Mouse (Mus musculus): ENCODE results near the gene Prpsap1.
A peak's percentile ranks its signal among the peaks of the same experiment; 100 is the strongest.

Prpsap1 gene

DNA sequence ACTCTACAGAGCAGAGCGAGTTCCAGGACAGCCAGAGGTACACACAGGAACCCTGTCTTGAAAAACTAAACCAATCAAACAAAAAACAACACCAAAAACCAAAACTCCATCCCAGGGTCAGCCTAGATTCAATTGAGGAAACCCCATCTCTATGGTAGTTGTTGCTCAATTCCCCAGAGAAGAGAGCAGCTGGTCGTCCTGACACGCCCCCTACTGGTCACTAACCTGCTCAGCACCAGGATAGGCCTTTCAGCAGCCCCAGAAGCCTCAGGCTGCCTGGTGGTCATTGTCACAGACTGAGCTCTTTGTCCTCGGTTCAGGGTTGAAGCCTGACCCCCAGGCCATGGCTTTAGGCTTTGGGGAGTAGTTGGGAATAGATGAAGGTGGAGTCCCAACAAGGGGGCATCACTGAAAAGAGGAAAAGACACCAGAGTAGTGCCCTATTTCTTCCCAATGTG, at the start of gene Prpsap1:
TSS of gene Prpsap1 (minus strand) at position 408 of the 458 bp plus-strand sequence.
- peak; percentile 33 to 49 for DNase-seq

DNA sequence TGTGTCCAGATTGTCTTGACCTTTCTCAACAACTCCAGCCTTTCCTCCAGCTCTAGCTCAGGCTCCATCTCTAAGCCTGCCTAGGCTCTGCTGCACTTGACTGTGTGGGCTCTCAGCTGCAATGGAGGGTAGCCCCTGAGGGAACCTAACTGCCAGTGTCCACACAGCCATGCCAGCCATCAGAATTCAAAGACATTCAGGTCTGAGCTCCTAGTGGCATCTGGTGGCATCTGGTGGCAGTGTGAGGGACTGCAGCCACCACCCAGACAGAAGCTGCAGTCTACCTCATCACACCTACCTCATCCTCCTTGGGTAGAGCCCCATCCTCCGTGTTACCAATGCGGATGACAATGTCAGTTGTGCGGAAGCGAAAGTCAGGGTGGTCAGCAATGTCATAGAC, 49.1 kb upstream of the Prpsap1 start:
- peak in 1 of 2 experiments; percentile 24 for DNase-seq

DNA sequence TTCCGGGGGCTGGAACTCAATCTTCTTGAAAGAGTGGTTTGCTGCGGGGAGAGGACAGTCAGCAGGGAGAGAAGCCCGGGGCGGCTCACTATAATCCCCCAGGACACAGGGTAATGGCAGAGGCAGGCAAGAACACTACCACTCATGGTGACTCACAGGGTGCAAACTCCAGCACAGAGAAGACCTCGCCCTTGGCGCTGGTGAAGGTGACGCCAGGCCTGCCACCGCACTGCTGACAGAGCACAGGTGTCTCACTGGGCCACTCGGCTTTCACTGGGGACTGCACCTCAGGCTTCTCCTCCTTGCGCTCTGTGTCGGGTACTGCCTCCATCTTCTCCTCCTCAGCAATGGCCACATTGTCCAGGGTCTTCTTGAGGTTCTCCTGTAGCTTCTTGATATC, 47.2 kb upstream of the Prpsap1 start:
- no peak for DNase-seq

DNA sequence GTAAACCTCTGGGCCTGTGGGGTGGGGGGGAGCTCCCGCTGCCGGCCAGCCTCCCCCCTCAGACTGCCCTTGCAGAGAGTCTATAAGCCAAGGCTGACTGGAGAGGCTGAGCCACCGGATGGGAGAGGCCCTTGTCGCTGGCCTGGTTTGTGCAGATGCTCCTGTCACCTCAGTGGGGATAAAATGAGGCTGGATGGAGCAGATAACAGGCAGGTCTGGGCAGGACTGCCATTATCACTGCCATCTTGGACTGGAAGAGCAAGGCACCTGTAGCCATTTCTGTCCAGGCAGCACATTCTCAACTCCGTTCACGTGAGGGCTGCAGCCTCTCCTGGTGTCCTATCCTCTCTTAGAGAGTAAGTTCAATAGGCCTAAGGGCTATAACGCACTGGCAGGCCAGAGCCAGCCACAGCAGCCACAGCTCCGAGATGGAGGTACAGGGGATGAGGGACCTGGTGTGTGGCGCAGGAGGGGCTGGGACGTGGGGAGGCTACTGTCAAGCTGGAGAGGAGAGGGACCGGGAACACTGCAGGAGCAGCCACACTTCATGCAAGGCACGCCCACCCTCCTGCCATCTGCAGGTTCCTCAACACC, 44.2 kb upstream of the Prpsap1 start:
- DNase-seq, result no peak

DNA sequence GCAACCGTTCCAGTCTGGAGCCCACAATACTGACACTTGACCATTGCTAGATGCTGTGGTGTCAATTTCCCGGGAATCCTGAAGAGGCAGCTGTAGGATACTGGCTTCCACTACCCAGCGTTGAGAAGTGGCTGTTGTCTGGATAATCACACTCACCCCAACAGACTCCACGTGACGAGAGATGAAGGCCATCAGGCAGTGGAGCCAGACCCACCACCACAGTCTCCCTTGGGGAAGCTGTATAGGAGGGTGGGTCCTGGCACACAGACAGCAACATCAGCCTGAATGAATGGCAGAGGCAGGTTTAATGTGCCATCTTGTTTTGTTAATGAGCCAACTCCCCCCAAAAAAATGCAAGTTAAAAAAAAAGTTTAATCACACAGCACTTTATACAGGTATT, 43.4 kb upstream of the Prpsap1 start:
- DNase-seq, result no peak

DNA sequence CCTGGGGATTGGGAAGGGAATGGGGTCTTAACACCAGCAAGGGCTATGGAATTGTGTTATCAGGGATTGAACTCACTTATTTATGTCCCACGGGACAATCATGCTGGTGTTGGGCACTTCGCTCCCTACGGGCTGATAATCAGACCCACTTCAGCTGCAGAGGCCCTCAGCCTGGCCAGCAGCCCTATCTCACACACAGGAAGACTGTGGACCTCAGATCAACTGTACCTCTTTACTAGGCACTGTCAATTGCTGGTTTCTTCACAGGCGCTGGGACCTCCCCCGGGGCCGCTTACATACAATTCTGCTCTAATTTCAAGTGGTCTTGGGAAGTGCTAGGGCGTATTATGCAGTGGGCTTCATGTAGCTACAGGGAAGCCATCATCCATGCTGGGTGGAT, 42.7 kb upstream of the Prpsap1 start:
- no peak for DNase-seq

DNA sequence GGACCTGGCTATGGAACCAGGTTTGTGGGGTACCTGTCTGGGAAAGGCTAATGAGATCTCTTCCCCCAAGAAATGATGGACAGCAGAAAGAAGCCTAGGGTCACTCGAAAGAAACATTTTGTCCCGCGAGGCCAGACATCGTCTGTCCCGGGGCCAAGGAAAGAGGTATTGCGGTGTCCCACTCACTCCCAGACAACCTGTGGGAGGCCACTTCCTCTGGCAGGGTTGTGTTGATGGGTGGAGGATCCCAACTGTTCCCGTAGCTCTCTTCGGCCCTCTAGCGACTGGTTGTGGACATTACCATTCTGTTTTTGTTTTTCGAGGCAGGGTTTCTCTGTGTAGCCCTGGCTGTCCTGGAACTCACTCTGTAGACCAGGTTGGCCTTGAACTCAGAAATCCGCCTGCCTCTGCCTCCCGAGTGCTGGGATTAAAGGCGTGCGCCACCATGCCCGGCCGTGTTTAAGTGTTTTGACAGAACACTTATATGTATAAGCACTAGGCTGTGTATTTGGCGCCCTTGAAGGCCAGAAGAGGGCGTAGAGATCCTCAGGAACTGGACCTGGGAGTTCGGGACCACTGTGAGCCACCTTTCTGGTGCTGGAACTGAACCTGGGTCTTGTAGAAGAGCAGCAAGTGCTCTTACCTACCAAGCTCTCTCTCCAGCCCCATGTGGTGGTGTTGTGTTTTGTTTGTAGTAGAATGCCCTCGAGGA, 40.3 kb upstream of the Prpsap1 start:
- peak; percentile 44 to 55 for DNase-seq

DNA sequence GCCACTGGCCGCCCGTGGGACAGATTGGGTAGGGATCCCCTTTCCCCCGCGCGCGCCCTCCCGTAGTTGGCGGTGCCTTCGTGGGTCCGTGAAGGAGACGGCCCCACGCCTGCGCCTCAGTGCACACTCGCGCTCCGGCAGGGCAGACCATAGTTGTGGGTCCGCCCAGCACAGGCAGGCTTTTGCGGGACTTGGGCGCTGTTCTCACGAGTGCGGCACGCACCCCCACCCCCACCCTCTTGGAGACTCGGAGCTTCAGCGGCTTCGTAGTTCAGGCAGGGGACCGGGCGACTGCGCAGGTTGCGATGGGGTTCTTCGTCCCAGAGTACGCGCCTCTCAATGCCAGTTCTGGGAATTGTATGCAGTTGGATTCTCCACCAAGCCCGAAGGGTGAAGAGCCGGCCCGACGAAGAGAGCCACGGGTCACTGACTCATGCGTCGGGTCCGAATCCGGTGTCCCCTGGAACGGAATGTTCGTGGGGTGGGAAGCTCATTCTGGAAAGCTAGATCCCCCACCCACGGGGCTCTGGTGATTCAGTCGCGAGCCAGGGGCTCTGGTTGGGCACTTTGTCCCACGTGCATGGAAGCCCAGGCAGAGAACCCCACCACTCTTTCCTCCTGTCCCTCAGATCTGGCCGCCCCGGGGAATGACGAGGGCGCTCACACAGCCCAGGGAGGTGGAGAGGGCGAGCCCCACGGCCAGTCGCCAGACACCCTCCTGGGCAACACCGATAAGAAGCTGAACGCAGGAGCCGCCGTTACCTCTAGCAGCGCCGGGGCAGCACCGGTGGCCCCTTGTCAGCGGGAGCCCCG, 39.5 kb upstream of the Prpsap1 start:
- no peak for DNase-seq

DNA sequence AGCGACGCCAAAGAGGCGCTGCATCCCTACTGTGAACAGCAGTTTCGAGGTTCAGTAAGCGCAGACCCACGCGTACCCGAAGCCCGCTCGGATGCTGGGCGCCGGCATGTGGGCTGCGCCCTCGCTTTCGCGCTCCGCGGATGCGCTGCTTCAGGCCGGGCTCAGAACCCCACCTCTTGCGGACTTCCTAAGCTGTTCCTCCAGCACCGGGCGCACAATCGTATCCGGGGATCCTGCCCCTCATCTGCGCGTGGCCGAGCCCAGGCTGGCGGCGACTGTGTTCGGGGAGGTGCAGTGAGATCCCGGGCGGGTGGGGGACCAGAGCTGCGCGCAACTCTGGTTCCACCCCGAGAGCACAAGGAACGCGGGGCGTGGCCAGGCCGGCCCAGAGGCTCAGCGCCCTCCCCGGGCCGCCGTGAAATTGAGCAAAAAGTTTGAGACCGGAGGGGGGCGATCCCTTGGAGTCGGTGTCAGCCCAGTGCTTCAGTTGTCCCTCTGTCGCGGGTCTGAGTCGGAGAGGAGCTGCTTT, 38.9 kb upstream of the Prpsap1 start:
- peak; percentile 41 to 51 for DNase-seq

DNA sequence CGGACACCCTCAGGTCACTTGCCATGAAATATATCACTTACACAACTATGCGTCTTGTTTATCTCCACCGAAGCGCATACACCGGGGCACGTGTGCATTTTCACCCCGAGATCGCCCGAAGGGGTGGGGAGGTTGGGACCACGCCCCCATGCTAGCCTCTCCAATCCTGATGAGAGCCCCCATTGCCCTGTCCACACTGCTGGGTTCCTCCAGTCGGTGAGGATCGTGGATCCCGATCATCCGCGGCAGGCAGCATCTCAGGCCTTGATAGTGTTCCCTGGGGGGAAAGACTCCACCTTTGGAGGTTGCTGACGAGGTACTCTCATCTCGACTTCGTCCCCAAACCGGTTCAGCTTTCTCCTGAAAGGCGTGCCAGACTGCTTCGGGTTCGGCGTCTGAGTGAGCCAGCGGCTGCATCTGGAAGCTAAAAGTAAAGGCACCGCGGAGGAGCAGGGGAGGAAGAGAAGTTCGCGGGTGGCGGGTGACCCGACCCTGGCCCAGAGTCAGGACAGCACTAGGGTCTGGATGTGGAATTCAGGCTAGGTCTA, 38.3 kb upstream of the Prpsap1 start:
- DNase-seq, result no peak

DNA sequence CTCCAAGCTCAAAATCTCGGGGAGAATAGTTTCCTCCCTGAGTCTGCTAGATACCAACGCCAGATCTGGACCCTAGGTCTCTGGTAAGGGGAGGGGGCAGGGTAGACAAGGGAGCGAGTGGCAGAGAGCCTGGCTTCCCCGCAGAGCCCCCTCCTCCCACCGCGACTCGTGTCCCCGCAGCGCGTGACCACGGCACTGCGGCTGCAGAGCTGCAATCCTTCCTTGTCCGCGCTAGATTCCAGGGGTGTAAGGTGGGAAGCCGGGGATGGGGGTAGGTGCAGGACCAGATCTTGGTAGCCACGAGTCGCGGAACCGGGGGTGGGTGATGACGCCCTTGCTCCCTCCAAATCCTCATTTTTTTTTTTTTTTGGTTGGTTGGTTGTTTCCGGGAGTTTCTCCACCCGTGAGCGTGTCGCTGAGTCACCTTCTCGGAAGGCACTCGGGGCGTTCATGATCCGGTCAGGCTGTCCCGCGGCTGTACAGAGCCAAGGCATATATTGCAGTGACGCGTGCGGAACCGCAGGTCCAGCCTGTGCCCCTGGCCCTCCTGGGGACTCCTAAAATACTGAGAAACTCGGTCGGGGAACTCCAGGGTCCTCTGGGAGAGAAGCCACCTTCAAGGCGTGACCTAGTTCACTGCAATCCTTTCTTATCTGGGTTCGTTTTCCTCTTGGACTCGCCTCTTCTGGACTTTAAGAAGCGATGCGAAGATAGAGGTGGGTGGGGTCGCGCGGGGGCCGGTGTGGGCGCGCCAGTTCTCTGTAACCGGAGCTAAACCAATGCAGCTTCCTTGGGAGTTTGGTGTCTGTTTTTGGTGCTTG, 37.6 kb upstream of the Prpsap1 start:
- no peak for DNase-seq

DNA sequence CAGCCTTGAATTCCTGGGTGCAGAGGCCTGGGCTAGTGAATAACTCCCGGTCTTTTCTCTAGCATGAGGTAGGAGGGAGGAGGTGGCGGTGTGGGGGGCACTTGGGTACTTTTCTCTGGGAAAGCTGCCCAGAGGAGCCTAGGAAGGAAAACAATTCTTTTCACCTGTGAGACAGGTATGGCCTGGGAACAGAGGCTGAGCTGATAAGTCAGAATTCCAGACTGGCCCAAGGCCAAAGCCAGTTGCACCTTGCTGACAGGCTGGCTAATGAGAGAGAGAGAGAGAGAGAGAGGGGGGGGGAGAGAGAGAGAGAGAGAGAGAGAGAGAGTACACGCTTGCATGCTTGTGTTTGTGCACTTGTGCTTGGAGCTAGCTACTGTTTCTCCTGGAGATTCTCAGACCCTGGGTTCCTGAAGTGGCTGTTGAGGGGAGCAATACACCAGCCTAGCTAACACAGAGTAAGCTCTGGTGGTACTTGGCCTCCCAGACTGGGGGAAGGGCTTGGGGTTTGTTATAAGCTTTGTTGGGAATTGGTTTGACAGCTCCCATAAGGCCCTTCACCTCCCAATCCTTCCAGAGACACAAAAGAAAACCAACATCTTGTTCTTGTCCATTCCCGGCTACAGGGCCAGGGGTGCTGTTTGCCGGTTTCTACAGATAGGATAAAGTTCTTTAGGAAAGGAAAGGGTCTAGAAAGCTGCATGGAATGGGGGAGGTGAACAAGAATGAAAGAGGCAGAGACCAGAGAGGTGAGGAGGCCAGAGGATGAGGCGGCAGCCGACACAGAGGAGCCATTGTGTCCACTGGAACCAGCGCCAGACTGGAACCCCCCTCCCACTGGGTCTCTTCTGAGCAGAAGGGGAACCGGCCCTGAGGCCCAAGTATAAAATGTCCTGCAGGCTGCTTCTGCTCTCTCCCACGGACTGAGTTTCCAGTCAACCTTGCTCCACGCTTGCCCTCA, 36.5 kb upstream of the Prpsap1 start, which contains the start of gene Sphk1:
TSS of gene Sphk1 (plus strand) at position 739 of the 961 bp plus-strand sequence.
- DNase-seq, result no peak

DNA sequence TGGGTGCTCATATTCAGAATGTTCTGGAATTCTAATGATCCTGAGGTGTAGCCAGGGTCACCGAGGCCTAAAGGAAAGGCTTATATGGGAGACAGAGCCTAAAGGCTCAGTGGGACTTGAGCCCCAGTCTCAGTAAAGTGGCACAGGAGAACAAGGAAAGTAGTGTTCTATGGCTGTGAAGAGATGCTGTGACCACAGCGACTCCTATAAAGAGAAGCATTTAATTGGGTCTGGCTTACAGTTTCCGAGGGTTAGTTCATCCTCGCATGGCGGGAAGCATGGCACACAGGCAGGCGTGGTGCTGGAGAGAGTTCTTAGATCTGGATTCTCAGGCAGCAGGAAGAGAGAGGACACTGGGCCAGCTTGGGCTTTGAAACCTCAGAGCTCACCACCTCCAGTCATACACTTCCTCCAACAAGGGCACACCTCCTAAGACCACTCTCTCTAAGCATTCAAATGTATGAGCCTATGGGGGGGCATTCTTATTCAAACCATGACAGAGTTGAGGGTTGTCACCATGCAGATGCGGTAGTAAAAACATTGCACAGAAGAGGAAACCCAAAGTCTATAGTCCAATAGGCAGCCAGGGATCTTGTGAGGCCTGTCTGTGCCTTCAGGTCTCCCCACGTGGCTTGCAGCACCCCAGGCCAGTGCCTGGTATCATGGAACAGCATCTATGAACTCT, 34.8 kb upstream of the Prpsap1 start:
- no peak for DNase-seq

DNA sequence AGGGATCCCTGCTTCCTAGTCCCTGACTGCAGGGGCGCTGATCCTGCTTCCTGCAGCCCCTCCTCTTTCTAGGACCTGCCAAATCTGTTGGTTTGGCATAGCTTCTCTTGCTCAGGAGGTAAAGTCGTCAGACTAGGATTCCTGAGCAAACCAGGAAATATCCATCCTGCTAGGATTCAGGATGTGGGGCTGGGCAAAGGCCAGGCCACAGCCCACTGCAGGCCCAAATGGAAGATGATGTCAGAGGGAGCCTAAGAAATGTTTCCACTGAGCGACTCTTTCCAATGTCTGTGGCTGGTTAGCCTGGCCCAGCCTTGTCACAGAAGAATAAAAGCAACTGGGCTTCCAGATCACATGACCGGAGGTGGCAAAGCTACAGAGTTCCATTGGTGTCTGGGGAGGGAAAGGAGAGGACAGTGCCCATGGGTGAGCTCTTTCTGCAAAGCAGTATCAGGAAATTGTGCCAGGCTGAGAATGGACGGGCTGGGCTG, 29.7 kb upstream of the Prpsap1 start:
- DNase-seq, result no peak

DNA sequence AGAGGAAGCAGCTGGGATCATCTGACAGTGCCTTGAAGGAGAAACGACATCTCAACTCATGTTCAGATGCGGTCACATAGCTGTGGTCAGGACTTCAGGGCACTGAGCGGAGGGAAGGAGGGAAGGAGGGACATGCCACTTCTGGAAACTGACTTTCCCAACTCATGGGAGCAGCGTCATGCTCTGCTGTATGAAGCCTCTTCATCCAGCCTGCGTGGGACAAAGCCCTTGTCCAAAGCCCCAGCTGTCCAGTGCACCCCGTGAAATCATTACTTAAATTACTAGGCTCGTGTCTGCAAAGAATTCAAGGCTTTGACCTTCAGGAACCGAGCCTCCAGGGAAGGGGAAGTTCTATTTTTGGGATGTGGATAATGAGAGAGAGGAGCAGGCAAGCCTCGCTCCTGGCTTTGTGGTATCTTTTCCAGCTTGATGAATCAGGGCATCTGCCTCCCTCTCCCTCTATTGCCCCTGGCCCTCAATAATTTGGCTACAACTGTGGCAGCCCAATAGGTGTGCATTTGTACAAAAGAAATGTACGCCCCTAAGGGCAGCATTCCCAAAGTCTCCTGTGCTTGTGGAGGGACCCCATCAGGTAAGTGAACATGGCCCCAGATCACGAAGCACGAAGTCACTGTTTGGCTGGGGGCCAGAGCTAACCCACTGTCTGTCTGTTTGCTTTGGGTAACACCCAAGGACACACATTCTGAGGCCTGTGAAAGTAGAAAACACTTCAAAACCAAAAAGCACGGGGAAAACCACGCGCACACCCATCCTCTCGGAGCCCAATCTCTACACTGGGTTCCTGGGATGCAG, 29.1 kb upstream of the Prpsap1 start:
- no peak for DNase-seq

DNA sequence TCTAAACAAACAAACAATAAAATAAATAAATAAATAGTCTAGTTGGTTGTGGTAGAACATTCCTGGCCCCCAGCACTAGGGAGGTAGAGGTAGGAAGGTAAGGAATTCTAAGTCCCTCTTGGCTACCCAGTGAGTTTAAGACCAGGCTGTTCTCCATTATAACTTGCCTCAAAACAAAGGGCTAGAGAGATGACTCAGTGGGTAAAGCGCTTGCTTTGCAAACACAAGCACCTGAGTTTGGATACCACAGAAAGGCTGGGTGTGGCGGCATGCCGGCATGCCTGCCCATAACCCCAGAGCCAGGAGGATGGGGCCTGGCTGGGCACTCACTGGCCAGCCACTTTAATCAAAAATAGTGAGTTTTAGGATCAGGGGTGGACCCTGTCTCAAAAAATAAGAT, 28.0 kb upstream of the Prpsap1 start:
- no peak for DNase-seq

DNA sequence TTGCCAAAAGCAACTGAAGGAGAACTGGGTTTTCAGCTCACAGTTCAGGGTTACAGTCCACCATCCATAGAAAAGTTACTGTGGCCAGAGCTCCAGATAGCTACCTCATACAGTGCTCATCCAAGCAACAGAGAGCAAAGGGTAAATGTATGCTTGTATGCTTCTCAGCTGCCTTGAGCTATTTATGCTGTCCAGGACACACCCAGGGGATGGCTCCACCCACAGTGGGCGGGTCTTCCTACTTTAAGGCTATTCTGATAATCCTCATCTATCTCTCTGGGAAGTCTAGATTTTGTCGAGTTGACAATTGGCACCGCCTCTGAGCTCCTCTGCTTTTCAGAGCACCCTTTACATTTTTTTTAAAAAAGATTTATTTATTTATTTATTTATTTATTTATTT, 27.1 kb upstream of the Prpsap1 start:
- DNase-seq, result no peak

DNA sequence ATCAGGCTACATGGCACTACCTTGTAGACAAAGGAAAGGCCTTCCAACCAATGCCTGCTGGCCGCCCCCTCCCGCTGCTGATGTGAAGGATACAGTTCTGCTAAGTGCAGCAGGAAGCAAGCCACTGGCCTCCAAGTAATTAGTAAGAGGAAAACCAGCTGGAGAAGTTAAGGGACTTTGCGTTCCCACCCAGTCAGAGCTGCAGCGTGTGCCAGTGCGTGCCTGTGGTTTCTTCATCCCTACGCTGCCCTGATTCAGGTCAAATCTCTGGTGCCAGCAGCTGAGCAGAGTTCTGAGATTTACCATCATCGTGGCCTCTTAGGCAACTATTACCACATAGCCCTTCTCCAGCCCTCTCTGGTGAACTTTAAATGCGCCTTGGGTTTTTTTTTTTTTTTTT, 24.5 kb upstream of the Prpsap1 start:
- no peak for DNase-seq

DNA sequence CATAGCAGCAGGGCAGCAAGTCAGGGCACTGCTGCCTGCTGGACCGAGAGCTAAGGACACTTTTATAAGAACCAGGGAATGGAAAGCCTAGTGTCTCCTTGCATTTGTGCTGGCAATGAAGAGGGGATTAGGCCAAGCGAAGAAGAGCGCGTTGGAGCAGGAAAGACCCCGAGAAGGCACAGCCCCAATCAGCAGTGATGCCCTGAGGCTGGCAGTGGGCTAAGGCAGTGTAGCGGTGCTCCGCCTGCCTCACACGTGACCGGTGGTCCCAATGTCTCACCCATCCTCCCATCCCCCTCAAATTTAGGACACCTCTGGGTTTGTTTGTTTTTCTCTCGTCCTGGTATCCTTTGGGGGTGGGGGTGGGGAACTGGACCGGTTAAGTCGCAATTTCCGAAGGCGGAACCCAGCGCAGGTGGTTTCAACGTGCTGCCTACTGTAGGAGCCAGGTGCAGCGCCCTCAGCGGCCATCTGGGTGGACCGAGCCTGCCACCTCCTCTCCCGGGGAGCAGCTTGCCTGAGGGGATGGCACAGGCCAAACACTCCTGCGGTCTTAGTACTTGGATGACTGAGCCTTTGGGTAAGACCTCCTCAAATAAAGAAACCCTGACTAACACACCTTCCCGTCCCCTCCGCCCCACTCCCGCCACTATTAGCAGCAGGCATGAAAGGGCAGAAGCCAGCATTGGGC, 21.5 kb upstream of the Prpsap1 start:
- DNase-seq, result no peak
